Mouse (Mus musculus): ENCODE results near the gene Zfr2. TPM values are rescaled to one million over a fixed set of nuclear protein-coding genes. Genes with fewer than 3 reads are reported as not detected.
A peak's percentile ranks its signal among the peaks of the same experiment; 100 is the strongest.
"Not testable (repeated sequence)": the region's sequence is repeated elsewhere in the genome, so short reads cannot be mapped to it uniquely, and the experiment has no call there.

Gene Zfr2
- total RNA-seq, 4 experiments from 2014 or later, result 1.6 to 3.1 (median 2.7) TPM

DNA sequence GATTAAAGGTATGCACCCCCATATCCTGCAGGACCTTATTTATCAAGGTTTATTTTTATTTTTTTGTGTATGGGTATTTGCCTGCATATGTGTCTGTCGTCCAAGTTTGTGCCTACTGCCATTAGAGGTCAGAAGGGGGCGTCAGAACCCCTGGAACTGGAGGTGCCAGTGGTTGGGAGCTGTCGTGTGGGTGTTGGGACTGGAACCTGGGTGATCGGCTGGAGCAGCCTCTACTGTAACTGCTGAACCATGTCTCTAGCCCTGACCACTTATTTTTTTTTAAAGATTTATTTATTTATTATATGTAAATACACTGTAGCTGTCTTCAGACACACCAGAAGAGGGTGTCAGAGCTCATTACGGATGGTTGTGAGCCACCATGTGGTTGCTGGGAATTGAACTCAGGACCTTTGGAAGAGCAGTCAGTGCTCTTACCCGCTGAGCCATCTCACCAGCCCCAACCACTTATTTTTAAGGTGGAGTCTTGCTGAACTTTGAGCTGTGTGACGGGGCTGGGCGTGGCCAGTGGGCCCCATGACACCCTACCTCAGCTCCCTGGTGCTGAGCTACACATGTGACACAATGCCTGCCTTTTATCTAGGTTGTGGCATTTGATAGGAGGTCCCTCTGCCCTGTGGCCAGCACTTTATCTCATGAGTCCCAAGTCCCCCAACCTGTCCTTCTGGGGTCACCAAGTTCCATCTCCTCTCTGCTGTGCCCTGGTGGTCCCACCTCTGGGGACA, 29.8 kb upstream of the Zfr2 start:
- no peak for DNase-seq (ENCODE audit: low spot score)

DNA sequence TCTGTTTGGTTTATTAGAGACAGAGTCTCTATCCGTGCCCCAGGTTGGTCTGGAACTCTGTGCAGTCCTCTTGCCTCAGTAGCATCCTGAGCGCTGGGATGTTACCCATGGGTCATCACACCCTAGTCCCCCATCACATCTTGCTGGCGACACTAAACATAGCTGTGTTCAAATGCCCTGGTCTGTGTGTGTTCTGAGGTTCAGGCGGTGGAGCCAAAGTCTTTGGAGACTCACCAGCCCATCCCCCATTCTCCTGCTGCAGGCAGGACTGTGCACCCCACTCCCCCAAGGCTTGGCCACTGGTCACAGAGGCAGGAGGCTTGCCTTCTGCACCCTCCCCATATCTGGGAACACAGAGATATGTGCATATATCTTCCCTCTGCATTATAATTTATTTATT, 28.8 kb upstream of the Zfr2 start:
- no peak for DNase-seq (ENCODE audit: low spot score)

DNA sequence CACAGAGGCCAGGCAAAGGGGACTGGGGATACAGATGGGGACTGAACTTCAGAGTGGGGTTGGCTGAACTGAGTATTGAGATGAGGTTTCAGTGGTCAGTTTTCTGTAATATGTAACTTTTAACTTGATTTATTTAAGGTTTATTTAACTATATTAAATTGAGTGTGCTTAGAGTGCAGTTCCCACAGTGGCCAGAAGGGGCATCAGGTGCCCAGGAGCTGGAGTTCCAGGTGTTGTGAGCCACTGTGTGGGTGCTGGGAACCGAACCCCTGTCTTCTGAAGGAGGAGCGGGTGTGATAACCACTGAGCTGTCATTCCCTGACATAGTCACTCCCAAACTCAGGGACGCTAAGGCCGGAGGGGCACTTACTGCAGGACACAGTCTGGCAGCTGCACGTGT, 22.8 kb upstream of the Zfr2 start:
- DNase-seq (ENCODE audit: low spot score), result no peak

DNA sequence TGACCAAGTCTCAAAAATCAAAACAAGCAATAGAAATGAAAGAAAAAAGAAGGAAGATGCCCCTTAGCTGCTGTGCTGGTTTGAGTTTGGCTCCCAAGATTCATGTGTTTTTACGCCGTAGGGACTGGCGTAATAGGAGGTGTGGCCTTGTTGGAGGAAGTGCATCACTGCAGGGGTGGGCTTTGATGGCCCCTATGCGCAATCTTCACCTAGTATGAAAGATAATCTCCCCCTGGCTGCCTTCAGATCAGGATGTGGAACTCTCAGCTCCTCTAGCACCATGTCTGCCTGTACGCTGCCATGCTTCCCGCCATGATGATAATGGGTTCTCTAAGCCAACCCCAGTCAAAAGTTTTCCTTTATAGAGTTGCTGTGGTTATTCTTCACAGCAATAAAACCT, 16.7 kb upstream of the Zfr2 start:
- no peak for DNase-seq (ENCODE audit: low spot score)

DNA sequence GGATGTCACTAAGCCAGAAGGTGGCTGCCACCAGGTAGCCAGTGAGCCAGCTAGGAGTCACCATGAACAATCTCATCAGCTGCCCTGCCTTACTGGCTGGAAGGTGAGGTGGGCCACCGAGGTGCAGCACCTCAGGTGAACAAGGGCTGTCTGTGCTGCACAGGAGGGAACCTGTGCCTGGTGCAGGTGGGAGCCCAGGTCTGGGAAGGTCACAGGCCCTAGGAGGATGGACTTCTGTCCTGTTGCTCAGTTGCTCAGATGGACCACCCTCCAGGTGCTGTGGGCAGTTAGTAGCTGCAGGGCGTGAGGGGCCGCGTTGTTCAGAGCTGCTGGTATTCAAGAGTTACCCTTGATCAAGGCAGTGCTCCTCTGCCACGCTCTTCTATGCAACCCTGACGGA, 16.1 kb upstream of the Zfr2 start:
- no peak for DNase-seq (ENCODE audit: low spot score)

DNA sequence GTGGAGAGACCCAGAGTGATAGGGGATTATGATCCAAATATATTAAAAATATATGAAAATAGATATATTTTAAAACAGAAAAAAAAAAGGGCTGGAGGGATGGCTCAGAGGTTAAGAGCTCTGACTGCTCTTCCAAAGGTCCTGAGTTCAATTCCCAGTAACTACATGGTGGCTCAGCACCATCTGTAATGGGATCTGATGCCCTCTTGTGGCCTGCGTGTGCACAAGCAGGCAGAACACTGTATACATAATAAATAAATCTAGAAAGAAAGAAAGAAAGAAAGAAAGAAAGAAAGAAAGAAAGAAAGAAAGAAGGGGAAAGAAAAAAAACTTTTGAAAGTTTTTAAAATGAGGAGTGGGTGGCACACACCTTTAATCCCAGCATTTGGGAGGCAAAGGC, 15.7 kb upstream of the Zfr2 start:
- DNase-seq (ENCODE audit: low spot score), result not testable (repeated sequence)

DNA sequence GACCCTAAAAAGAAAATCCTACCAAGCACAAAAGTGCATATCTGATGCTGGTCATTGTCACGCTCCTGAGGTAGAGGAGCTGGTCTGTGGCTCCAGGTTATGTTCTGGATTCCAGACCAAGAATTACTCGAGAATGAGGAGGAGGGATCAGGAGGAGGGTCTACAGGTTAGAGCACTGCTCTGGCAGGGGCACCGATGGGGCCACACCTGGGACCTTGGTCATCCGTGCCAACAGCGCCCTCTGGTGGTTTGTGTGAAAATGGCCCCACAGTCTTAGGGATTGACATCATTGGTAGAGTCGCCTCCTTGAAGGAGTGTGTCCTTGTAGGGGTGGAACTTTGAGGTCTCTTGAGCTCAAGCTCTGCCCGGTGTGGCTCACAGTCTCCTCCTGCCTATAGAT, 15.0 kb upstream of the Zfr2 start:
- DNase-seq (ENCODE audit: low spot score), result peak; percentile 38

DNA sequence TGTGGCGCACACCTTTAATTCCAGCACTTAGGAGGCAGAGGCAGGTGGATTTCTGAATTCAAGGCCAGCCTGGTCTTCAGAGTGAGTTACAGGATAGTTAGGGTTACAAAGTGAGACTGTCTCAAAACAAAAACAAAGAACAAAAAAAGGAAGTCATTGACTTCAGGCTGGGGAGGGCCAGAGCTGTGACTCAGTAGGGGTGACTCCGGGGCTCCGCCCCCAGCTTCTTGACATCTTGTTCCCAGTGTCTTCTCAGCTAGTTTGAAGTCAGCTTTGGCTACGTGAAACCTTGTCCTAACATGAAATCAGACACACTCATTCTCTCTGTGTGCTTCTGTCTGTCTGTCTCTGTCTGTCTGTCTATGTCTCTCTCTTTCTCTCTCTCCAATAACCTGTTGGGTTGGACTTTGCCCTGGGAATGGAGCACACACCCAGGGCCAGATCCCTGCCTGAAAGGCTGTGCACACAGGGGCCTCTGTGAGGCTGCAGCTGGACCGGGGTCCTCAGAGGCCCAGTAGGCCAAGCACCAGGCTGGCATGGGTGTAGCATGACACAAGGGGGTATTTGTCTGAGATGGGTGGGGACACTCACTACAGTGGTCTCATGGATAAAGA, 11.4 kb upstream of the Zfr2 start:
- no peak for DNase-seq (ENCODE audit: low spot score)

DNA sequence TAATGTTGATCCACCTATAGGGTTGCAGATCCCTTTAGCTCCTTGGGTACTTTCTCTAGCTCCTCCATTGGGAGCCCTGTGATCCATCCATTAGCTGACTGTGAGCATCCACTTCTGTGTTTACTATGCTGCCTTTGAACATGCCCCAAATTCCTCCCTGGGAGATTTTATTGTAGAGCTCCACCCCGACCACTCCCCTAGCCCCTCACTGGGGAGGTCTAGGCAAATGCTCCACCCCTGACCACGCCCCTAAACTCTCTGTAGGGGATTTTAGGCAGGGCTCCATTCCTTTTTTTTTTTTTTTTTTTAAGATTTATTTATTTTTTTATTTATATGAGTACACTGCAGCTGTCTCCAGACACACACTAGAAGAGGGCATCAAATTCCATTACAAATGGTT, 9.2 kb upstream of the Zfr2 start:
- not testable (repeated sequence) for DNase-seq (ENCODE audit: low spot score)

DNA sequence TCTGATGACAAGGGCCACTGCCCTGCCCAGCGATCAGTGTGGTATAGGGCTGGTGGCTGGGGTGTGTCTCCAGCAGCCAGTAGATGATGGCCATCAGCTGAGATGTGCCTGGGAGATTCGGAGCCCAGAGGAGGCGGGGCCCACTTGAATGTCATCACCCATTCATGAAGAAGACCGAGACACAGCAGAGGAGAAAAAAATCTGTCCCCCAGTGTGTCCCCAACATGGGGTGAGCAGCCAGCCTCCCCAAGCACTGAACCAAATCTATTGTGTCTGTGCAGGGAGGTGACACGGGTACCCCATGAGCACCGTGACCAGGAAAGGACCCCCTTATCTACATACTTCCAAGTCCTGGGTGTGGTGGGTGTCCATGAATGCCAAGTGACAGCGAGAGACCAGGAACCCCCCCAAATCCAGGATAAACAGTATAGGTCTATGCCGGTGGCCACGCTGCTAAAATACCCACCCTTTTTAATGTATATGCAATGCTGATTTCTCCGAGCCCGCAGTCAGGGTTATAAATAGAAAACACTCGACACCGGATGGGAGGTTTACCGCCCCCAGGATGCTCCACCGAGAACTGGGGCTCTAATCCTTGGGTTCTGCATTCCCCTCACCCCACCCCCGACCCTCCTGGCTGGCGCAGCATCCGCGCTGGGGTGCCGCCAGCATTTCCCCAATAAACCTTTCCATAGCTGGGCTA, 3.1 kb upstream of the Zfr2 start:
- DNase-seq (ENCODE audit: low spot score), result no peak

DNA sequence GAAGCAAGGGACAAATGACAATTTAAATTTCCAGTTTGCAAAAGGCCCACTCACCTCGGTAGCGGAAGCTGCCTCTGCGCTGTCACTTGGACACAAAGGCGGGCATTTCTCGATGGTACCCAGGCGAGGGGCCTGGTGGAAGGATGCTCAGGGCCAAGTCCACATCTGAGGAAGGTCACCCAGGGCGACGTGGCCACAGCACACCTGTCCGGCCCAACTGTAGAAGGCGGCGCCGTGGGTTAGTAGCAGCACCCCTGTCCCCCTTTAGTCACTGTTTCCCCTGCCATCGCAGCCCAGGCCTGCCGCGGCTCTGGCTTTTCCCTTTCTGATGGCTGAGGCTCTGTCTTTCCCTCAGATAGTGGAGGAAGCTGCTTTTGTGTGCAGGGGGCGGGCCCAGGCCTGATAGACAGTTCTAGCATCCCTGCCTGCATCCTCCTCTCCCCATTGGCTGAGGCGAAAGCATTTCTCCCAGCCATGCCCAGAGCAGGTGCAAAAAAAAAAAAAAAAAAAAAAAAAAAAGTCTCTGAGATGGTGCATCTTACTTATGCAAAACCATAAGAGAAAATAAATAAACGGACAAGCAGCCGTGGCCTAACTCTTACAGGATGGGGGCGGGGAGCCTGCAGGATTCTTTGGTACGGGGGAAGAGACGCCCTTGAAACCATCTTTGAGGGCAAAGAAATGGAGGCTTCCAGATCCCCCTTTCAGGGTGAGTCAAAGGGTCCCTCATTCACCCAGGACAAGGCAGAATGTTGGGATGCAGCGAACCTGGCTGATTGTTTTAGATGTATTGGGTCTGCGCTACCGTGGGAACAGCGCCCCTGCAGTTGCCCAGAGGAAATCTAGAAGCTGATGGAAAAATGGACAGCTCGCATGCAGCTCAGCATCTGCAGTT, 2.3 kb upstream of the Zfr2 start, which contains the start of gene Atcay:
TSS of gene Atcay (minus strand) at position 396 of the 895 bp plus-strand sequence.
- no peak for DNase-seq (ENCODE audit: low spot score)

DNA sequence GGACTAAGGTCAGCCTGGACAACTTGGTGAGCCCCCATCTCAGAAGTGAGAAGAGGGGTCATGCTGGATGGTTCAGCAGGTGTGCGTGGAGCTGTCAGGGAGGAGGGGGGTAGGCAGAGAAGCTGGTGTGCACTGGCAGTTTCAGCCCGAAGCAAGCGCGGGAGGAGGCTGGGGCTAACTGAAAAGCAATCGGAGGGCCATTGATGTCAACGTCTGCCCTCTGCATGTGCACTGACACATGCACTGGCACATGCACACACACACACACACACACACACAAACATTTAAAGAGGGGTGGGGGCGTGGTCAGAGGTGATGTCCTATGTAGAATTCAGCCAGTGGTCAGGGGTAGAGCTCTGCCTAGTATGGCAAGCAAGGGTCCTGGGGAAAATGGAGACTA, 1.5 kb upstream of the Zfr2 start:
- no peak for DNase-seq (ENCODE audit: low spot score)

DNA sequence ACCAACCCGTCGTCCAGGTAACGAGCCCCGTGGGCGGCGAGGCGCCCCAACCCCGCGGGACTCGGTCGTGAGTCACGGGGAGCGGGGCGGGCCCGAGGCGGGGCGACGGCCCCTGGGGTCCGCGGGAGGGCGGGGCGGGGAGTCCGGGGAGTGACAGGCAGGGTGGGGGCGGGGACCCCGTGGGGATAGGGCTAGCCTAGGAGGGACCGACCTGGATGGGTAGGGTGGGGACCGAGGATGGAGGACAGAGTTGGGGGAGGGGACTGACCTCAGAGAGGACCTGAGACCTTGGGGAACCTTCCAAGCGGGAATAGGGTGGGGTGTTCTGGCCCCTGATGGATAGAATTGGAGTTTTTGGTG, 251 bp downstream of the Zfr2 start:
- DNase-seq (ENCODE audit: low spot score), result no peak

DNA sequence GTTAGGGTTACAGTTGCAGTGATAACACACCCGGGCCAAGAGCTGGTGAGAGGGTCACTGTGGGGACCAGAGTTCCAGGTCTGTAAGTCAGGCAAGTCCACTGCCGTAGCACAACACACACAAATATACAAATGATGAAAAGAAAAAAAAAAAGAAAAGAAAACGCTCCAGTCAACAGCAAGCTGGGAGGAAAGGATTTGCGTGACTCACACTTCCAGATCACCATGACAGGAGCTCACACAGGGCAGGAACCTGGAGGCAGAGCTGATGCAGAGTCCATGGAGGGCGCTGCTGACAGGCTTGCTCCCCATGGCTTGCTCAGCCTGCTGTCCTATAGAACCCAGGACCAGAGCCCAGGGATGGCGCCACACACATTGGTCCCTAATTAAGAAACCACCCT, 1.3 kb downstream of the Zfr2 start:
- DNase-seq (ENCODE audit: low spot score), result no peak

DNA sequence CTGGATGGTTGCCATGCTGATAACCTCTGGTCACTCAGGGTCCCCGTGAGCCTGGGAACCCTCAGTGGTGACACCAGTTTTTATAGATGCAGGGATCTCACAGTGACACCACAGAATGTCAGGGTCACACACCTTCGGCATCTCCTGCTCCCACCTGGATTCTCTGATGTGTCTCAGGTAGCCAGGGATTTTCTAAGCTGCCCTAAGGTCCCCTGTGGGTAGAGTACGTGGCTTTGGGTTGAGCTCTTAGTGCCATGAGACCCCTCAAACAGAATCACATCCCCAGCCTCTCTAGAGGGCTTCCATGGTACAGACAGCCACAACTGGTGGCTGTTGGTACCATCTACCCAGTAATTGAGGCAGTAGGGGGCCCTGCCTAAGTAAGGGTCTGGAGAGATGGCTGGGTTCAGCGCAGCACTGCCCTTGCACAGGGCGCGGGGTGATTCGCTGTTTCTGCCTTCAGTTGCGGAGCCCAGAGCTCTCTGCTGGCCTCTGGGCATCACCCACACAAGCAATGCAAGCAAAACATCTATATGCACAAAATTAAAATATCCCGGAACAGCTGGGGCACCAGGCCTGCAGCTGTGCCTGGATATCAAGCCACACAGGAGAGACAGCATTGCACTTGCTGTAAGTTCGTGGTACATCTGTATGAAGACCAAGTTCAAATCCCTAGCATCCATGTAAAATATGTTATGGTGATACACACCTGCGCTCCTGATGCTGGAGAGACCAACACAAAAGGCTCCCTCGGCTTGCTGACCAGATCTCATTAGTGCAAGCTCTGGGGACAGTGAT, 3.7 kb downstream of the Zfr2 start:
- DNase-seq (ENCODE audit: low spot score), result no peak

DNA sequence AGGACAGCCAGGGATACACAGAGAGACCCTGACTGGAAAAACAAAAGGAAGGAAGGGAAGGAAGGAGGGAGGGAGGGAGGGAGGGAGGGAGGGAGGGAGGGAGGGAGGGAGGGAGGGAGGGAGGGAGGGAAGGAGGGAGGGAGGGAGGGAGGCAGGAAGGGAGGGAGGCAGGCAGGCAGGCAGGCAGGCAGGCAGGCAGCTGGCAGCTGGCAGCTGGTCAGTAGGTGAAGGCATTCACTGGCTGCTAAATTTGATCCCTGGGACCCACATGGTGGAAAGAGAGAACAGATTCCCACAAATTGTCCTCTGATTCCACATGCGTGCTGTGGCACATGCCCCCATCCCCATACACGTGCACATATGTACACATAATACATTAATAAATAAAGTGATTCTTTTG, 5.7 kb downstream of the Zfr2 start:
- no peak for DNase-seq (ENCODE audit: low spot score)

DNA sequence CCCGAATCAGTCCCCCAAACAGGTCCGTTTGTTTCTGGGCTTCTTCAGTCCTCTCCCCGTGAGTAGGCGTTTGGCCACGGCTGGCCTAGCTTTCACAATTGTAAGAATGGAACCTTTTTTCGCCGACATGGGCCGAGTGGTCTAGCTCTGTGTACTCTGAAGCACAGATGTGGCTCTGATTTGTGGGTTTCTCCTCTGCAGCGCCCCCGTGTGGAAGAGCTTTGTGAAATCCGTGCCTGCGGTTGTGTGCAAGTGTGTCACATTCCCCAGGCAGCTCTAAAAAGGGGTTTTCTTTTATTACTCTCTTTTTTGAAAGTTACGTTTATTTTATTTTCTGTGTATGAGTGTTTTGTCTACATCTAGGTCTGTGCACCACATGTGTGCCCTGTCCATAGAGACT, 7.9 kb downstream of the Zfr2 start:
- DNase-seq (ENCODE audit: low spot score), result no peak

DNA sequence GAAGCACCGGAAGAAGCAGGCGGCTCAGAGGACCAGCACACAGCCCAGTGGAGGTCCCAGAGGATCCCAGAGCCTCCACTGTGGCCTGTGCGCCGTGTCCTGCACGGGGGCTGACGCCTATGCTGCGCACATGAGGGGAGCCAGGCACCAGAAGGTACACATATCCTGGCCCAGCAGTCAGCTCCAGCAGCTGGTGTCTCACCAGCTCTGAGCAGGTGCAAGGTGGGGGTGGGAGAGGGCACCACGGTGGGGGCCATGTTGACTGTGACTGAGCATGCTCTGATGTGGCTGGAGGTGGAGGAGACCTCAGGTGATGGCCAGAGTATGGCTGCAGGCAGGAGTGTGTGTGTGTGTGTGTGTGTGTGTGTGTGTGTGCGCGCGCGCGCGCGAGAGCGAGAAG, 9.1 kb downstream of the Zfr2 start:
- DNase-seq (ENCODE audit: low spot score), result no peak

DNA sequence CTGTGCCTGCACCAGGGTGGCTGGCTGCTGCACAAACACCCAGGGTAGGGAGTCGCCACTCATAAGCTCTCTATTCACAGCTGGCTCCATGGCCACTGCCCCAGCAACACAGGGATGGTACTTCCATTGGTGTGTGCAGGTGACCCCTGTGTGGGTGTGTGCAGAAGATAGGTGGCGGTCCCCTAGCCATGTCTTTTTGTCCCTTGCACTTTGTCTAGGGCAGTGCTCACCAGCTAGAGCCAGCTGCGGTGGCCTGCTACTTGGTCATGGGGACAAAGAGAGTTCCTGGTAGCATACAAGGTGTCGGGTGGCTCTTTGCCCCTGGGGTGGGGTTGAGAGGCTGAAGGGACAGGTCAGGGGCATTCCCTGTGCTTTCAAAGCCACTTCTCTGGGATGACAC, 11.2 kb downstream of the Zfr2 start:
- no peak for DNase-seq (ENCODE audit: low spot score)

DNA sequence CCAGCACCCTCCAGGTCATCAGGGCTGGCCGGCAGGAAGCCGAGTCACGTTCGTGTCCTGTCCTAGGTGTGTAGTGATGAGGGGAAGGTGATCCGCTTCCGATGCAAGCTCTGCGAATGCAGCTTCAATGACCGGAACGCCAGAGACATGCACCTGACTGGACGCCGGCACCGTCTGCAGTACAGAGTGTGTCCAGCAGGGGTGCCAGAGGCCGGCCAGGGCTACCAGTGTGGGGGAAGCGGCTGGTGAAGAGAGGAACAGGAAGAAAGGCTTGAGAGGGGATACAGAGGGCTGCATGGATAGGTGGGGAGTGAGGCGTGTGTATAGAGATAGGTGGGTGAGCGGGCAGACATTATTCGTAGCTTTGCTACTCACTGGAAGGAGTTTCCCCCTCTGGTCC, 11.6 kb downstream of the Zfr2 start:
- DNase-seq (ENCODE audit: low spot score), result peak; percentile 58

DNA sequence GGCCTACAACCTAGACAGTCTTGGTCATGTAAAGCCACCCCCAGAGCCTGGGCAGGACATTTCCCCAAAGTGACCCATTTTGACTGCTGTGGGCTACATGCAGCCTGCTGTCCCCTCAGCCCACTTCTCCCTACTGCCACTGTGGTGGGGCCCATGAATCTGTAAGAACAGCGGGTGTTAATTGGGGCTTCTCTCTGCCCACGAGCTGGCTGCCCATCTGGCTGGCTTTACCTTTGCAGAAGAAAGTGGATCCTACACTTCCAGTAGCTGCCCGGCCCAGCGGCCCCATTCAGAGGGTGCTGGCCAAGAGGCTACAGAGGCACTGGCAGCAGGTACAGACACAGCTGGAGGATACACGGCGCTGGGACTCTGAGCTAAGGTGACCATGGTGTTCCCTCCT, 12.2 kb downstream of the Zfr2 start:
- DNase-seq (ENCODE audit: low spot score), result no peak
